Mouse (Mus musculus): ENCODE results near the gene Sod1. TPM values are rescaled to one million over a fixed set of nuclear protein-coding genes. Genes with fewer than 3 reads are reported as not detected.
"Not testable (repeated sequence)": the region's sequence is repeated elsewhere in the genome, so short reads cannot be mapped to it uniquely, and the experiment has no call there.

Sod1 gene
- polyA plus RNA-seq, 1 experiment from 2014 or later = 1,024 TPM

GRCm38 (mm10) chr16:90235188-90235587 lies 14.6 kb downstream of the Sod1 start:
- Histone ChIP-seq H3K9ac (replicated peaks; ENCODE audit: low read depth, low read length) (no peak overlapping the region), H3K4me1 (ENCODE audit: control insufficient read depth, insufficient read depth, low read length) (no peaks in the 10 kb centered on the region)
- WGBS = 98% methylated on average over 3 of the region's 3 CpGs

GRCm38 (mm10) chr16:90239128-90239746 lies 18.7 kb downstream of the Sod1 start:
- H3K9ac ChIP-seq (replicated peaks; ENCODE audit: low read depth, low read length) = no peak overlapping the region
- H3K27ac ChIP-seq (ENCODE audit: low read depth, low read length) = no peak overlapping the region
- H3K9me3 ChIP-seq (ENCODE audit: control insufficient read depth, low read length) = no peaks in the 10 kb centered on the region
- H3K27me3 ChIP-seq (ENCODE audit: control insufficient read depth, insufficient read depth, low read length) = no peaks in the 10 kb centered on the region
- 88% methylated on average over 6 of the region's 6 CpGs for WGBS
- no peaks in the 10 kb centered on the region for H3K4me1 ChIP-seq (ENCODE audit: control insufficient read depth, insufficient read depth, low read length)
- H3K4me3 ChIP-seq (ENCODE audit: low read depth, low read length) = no peak overlapping the region
- no peak for ATAC-seq (ENCODE audit: low read depth)
- H3K36me3 ChIP-seq (ENCODE audit: control insufficient read depth, insufficient read depth, low read length) = peaks cover 33% of the 10 kb centered on the region; the same call in 1 of the 2 replicates
- H3K4me2 ChIP-seq (ENCODE audit: low read depth, low read length) = no peak overlapping the region

More at GRCm38 (mm10) chr16:90235188-90235587, 14.6 kb downstream of the Sod1 start:
- no peak for ATAC-seq (ENCODE audit: low read depth)
- no peak overlapping the region for H3K27ac ChIP-seq (ENCODE audit: low read depth, low read length)
- no peak overlapping the region for H3K4me3 ChIP-seq (ENCODE audit: low read depth, low read length)
- no peaks in the 10 kb centered on the region for H3K27me3 ChIP-seq (ENCODE audit: control insufficient read depth, insufficient read depth, low read length)
- peaks cover 14% of the 10 kb centered on the region; the same call in 1 of the 2 replicates for H3K36me3 ChIP-seq (ENCODE audit: control insufficient read depth, insufficient read depth, low read length)
- no peaks in the 10 kb centered on the region for H3K9me3 ChIP-seq (ENCODE audit: control insufficient read depth, low read length)
- H3K4me2 ChIP-seq (ENCODE audit: low read depth, low read length) = no peak overlapping the region

- peaks cover 33% of the 10 kb centered on the region; the same call in 1 of the 2 replicates for H3K36me3 ChIP-seq (ENCODE audit: control insufficient read depth, insufficient read depth, low read length)
- H3K27me3 ChIP-seq (ENCODE audit: control insufficient read depth, insufficient read depth, low read length) = no peaks in the 10 kb centered on the region
- H3K4me2 ChIP-seq (ENCODE audit: low read depth, low read length) = no peak overlapping the region
- H3K9me3 ChIP-seq (ENCODE audit: control insufficient read depth, low read length) = no peaks in the 10 kb centered on the region
- no peak overlapping the region for H3K4me3 ChIP-seq (ENCODE audit: low read depth, low read length)
- no peak overlapping the region for H3K9ac ChIP-seq (replicated peaks; ENCODE audit: low read depth, low read length)
- WGBS = 81% methylated on average over 4 of the region's 4 CpGs
- no peak overlapping the region for H3K27ac ChIP-seq (ENCODE audit: low read depth, low read length)
- ATAC-seq (ENCODE audit: low read depth) = no peak
- H3K4me1 ChIP-seq (ENCODE audit: control insufficient read depth, insufficient read depth, low read length) = no peaks in the 10 kb centered on the region
Measured at GRCm38 (mm10) chr16:90241875-90242274, 21.3 kb downstream of the Sod1 start.

- H3K36me3 ChIP-seq (ENCODE audit: control insufficient read depth, insufficient read depth, low read length) = peaks cover 38% of the 10 kb centered on the region
- no peak overlapping the region for H3K9ac ChIP-seq (replicated peaks; ENCODE audit: low read depth, low read length)
- ATAC-seq (ENCODE audit: low read depth) = no peak
- H3K27me3 ChIP-seq (ENCODE audit: control insufficient read depth, insufficient read depth, low read length) = no peaks in the 10 kb centered on the region
- H3K27ac ChIP-seq (ENCODE audit: low read depth, low read length) = no peak overlapping the region
- WGBS = 74% methylated on average over 17 of the region's 17 CpGs
- no peaks in the 10 kb centered on the region for H3K9me3 ChIP-seq (ENCODE audit: control insufficient read depth, low read length)
- H3K4me3 ChIP-seq (ENCODE audit: low read depth, low read length) = no peak overlapping the region
- no peaks in the 10 kb centered on the region for H3K4me1 ChIP-seq (ENCODE audit: control insufficient read depth, insufficient read depth, low read length)
- H3K4me2 ChIP-seq (ENCODE audit: low read depth, low read length) = no peak overlapping the region
Measured at GRCm38 (mm10) chr16:90242426-90243304, 22.1 kb downstream of the Sod1 start.

- Histone ChIP-seq H3K9ac (replicated peaks; ENCODE audit: low read depth, low read length) (no peak overlapping the region), H3K4me2 (ENCODE audit: low read depth, low read length) (no peak overlapping the region), H3K36me3 (ENCODE audit: control insufficient read depth, insufficient read depth, low read length) (peaks cover 33% of the 10 kb centered on the region), H3K27ac (ENCODE audit: low read depth, low read length) (no peak overlapping the region), H3K9me3 (ENCODE audit: control insufficient read depth, low read length) (no peaks in the 10 kb centered on the region), H3K4me1 (ENCODE audit: control insufficient read depth, insufficient read depth, low read length) (no peaks in the 10 kb centered on the region), H3K27me3 (ENCODE audit: control insufficient read depth, insufficient read depth, low read length) (no peaks in the 10 kb centered on the region), H3K4me3 (ENCODE audit: low read depth, low read length) (no peak overlapping the region)
- WGBS = 95% methylated on average over 7 of the region's 7 CpGs
- ATAC-seq (ENCODE audit: low read depth) = no peak
Measured at GRCm38 (mm10) chr16:90250099-90250498, 29.5 kb downstream of the Sod1 start.

- not testable (repeated sequence) for H3K27me3 ChIP-seq (ENCODE audit: control insufficient read depth, insufficient read depth, low read length); H3K4me3 ChIP-seq (ENCODE audit: low read depth, low read length); ATAC-seq (ENCODE audit: low read depth); H3K4me2 ChIP-seq (ENCODE audit: low read depth, low read length); H3K4me1 ChIP-seq (ENCODE audit: control insufficient read depth, insufficient read depth, low read length); H3K27ac ChIP-seq (ENCODE audit: low read depth, low read length); H3K9ac ChIP-seq (replicated peaks; ENCODE audit: low read depth, low read length); H3K9me3 ChIP-seq (ENCODE audit: control insufficient read depth, low read length)
- H3K36me3 ChIP-seq (ENCODE audit: control insufficient read depth, insufficient read depth, low read length) = peaks cover 33% of the 10 kb centered on the region
- whole genome bisulfite sequencing = 92% methylated on average over 3 of the region's 3 CpGs
Measured at GRCm38 (mm10) chr16:90251256-90251655, 30.7 kb downstream of the Sod1 start.

GRCm38 (mm10) chr16:90252521-90252920 lies 32.0 kb downstream of the Sod1 start:
- no peak overlapping the region for H3K4me3 ChIP-seq (ENCODE audit: low read depth, low read length)
- peaks cover 39% of the 10 kb centered on the region for H3K36me3 ChIP-seq (ENCODE audit: control insufficient read depth, insufficient read depth, low read length)
- no peak overlapping the region for H3K27ac ChIP-seq (ENCODE audit: low read depth, low read length)
- ATAC-seq (ENCODE audit: low read depth) = no peak
- no peaks in the 10 kb centered on the region for H3K27me3 ChIP-seq (ENCODE audit: control insufficient read depth, insufficient read depth, low read length)
- WGBS = 98% methylated on average over 2 of the region's 2 CpGs
- no peaks in the 10 kb centered on the region for H3K9me3 ChIP-seq (ENCODE audit: control insufficient read depth, low read length)
- H3K9ac ChIP-seq (replicated peaks; ENCODE audit: low read depth, low read length) = no peak overlapping the region
- no peaks in the 10 kb centered on the region for H3K4me1 ChIP-seq (ENCODE audit: control insufficient read depth, insufficient read depth, low read length)
- no peak overlapping the region for H3K4me2 ChIP-seq (ENCODE audit: low read depth, low read length)

- 92% methylated on average over 7 of the region's 7 CpGs for WGBS
- no peak overlapping the region for H3K4me3 ChIP-seq (ENCODE audit: low read depth, low read length)
- no peaks in the 10 kb centered on the region for H3K4me1 ChIP-seq (ENCODE audit: control insufficient read depth, insufficient read depth, low read length)
- no peaks in the 10 kb centered on the region for H3K9me3 ChIP-seq (ENCODE audit: control insufficient read depth, low read length)
- H3K36me3 ChIP-seq (ENCODE audit: control insufficient read depth, insufficient read depth, low read length) = peaks cover 21% of the 10 kb centered on the region
- no peak overlapping the region for H3K9ac ChIP-seq (replicated peaks; ENCODE audit: low read depth, low read length)
- no peak for ATAC-seq (ENCODE audit: low read depth)
- no peaks in the 10 kb centered on the region for H3K27me3 ChIP-seq (ENCODE audit: control insufficient read depth, insufficient read depth, low read length)
- no peak overlapping the region for H3K4me2 ChIP-seq (ENCODE audit: low read depth, low read length)
- no peak overlapping the region for H3K27ac ChIP-seq (ENCODE audit: low read depth, low read length)
Measured at GRCm38 (mm10) chr16:90258950-90259349, 38.4 kb downstream of the Sod1 start.

GRCm38 (mm10) chr16:90259623-90260022 lies 39.1 kb downstream of the Sod1 start:
- no peak overlapping the region for H3K27ac ChIP-seq (ENCODE audit: low read depth, low read length)
- no peak for ATAC-seq (ENCODE audit: low read depth)
- no peak overlapping the region for H3K9ac ChIP-seq (replicated peaks; ENCODE audit: low read depth, low read length)
- H3K4me3 ChIP-seq (ENCODE audit: low read depth, low read length) = no peak overlapping the region
- H3K4me1 ChIP-seq (ENCODE audit: control insufficient read depth, insufficient read depth, low read length) = no peaks in the 10 kb centered on the region
- peaks cover 21% of the 10 kb centered on the region for H3K36me3 ChIP-seq (ENCODE audit: control insufficient read depth, insufficient read depth, low read length)
- H3K27me3 ChIP-seq (ENCODE audit: control insufficient read depth, insufficient read depth, low read length) = no peaks in the 10 kb centered on the region
- WGBS = 93% methylated on average over 5 of the region's 5 CpGs
- H3K9me3 ChIP-seq (ENCODE audit: control insufficient read depth, low read length) = no peaks in the 10 kb centered on the region
- no peak overlapping the region for H3K4me2 ChIP-seq (ENCODE audit: low read depth, low read length)

Measured in neural tube, embryonic 14.5 days (tissue).